Mouse (Mus musculus) embryonic facial prominence, embryonic 13.5 days (tissue): ENCODE measurements at regions not wholly inside any gene's neighbourhood (a gene's known extent, or its start where the extent isn't known, plus 50 kb on each side); places are given as distances from the start of the nearest gene placed in this dataset.

ENCODE experiments used
- ATAC-seq: fragments of 200-750 bp; cut with Nextera tagmentation; 2 replicates; pipeline ENCODE4 v1.8.0; 2017; ENCODE audit warnings: low read depth; ENCODE audit not compliant: insufficient number of reproducible peaks, insufficient read depth, low FRiP score, low TSS enrichment
- H3K27ac ChIP-seq: fragments of 300-500 bp; sonication (generic); 2 replicates; pipeline ENCODE4 v1.5.1; 2015; ENCODE audit warnings: moderate library complexity, mild to moderate bottlenecking, inconsistent platforms
- H3K27me3 ChIP-seq: fragments of 300-500 bp; sonication (generic); 2 replicates; pipeline ENCODE4 v1.6.1; 2015; ENCODE audit warnings: mild to moderate bottlenecking, inconsistent platforms
- H3K36me3 ChIP-seq: fragments of 300-500 bp; sonication (generic); 2 replicates; pipeline ENCODE4 v1.6.1; 2015; ENCODE audit warnings: mild to moderate bottlenecking, inconsistent platforms
- H3K4me1 ChIP-seq: fragments of 300-500 bp; sonication (generic); 2 replicates; pipeline ENCODE4 v1.6.1; 2015; ENCODE audit warnings: inconsistent platforms
- H3K4me2 ChIP-seq: fragments of 300-500 bp; sonication (generic); 2 replicates; pipeline ENCODE4 v1.6.1; 2015; ENCODE audit warnings: moderate library complexity, mild to moderate bottlenecking, inconsistent platforms
- H3K4me3 ChIP-seq: fragments of 300-500 bp; sonication (generic); 2 replicates; pipeline ENCODE4 v1.5.1; 2015; ENCODE audit warnings: mild to moderate bottlenecking, inconsistent platforms
- H3K9ac ChIP-seq: fragments of 300-500 bp; sonication (generic); 2 replicates; pipeline ENCODE4 v1.6.1; 2015; ENCODE audit warnings: mild to moderate bottlenecking, inconsistent platforms
- H3K9me3 ChIP-seq: fragments of 300-500 bp; sonication (generic); 2 replicates; pipeline ENCODE4 v1.6.1; 2016; ENCODE audit warnings: inconsistent platforms
- WGBS: fragments of 180-500 bp; shearing (Covaris S2); methylation state at CpG from one replicate; pipeline ENCODE4 v1.1.7; 2015; ENCODE audit warnings: mixed read lengths; 5-methylcytosine and 5-hydroxymethylcytosine counted together

DNA sequence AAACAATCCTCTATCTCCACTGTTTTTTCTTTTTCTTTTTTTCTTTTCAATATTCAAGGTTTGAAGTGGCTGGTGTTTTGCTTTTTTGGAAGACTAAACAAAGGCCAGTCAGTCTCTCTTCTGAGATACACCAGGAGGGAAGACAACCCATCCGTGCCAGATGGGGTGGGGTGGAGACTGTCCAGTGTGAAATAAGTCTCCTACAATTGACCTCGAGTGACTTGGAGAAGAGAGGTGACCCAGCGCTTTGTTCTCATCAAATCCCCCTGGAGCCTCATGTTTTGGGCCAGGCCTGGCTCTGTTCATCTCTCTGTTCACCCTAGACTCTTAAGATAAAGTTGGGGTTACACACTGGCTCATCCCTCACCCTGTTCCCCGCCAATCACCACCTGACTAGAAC, 169.2 kb upstream of the Tbca start:
- no peak overlapping the region for H3K4me3 ChIP-seq
- no peak overlapping the region for H3K9ac ChIP-seq
- no peak for ATAC-seq
- H3K36me3 ChIP-seq: no peaks in the 10 kb centered on the region
- WGBS: 51% methylated on average over 4 of the region's 4 CpGs
- H3K4me1 ChIP-seq: peaks cover 5% of the 10 kb centered on the region
- H3K9me3 ChIP-seq: no peaks in the 10 kb centered on the region
- H3K4me2 ChIP-seq: no peak overlapping the region
- H3K27me3 ChIP-seq: no peaks in the 10 kb centered on the region
- no peak overlapping the region for H3K27ac ChIP-seq

DNA sequence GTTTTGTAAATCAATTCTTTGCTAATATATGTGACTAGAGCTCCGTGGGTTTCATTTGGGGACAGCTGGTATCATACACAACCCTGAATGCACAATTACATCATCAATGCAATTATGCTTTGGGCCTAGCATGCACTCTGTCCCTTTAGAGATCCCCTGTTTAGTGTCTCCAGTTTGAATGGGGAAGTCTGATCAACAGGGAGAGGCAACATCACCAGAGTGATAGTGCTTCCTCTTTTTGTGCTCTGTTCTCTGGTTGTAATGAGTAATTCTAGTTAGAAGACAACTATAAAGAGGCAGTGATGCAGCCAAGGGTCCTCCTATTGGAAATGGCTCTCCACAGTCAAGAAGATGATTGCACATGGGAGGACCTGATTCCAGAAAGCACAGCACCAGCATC, 158.7 kb upstream of the Tbca start:
- Histone ChIP-seq H3K4me2 (no peak overlapping the region), H3K36me3 (no peaks in the 10 kb centered on the region), H3K27me3 (no peaks in the 10 kb centered on the region), H3K4me1 (no peaks in the 10 kb centered on the region), H3K4me3 (no peak overlapping the region), H3K27ac (no peak overlapping the region), H3K9me3 (no peaks in the 10 kb centered on the region), H3K9ac (no peak overlapping the region)
- ATAC-seq: no peak
- 58% methylated on average over 1 of the region's 1 CpGs for WGBS

DNA sequence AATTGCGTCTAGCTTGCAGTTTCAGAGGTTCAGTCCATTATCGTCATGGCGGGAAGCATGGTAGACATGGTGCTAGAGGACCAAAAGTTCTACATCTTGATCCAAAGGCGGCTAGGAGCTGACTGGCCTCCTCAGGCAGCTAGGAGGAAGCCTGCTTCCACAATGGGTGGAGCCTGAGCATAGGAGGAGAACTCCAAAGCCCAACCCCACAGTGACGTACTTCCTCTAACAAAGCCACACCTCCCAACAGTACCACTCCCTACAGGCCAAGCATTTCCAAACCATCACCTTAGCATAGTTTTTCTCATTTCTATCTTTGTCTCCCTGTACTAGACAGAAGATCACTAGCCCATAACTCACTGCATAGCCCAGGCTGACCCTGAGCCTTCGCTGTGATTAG, 158.0 kb upstream of the Tbca start:
- H3K36me3 ChIP-seq: no peaks in the 10 kb centered on the region
- no peak overlapping the region for H3K27ac ChIP-seq
- H3K9me3 ChIP-seq: no peaks in the 10 kb centered on the region
- no peaks in the 10 kb centered on the region for H3K4me1 ChIP-seq
- no peak overlapping the region for H3K9ac ChIP-seq
- no peak overlapping the region for H3K4me3 ChIP-seq
- no peaks in the 10 kb centered on the region for H3K27me3 ChIP-seq
- 92% methylated on average over 6 of the region's 6 CpGs for WGBS
- no peak for ATAC-seq
- H3K4me2 ChIP-seq: no peak overlapping the region

DNA sequence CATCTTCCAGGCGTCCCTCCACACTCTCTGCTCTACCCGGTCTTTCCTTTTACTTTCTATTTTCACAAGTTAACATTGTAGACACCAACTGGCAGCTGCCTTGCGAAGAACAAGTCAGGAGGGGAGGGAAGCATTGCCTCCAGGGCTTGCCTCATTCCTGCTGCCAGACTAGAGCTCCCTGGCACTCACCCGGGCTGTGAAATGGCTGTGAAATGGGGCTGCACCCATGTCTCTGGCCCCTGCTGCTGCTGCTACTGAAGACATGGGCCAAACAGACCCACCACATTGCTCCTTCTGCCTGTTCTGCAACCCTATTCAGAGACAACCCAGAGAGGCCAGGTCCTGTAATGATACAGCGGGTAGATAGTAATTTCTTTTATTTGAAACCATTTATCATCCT, 156.0 kb upstream of the Tbca start:
- Histone ChIP-seq H3K9me3 (no peaks in the 10 kb centered on the region), H3K27ac (no peak overlapping the region), H3K9ac (no peak overlapping the region), H3K27me3 (no peaks in the 10 kb centered on the region), H3K4me2 (no peak overlapping the region), H3K4me1 (no peaks in the 10 kb centered on the region), H3K36me3 (no peaks in the 10 kb centered on the region), H3K4me3 (no peak overlapping the region)
- ATAC-seq: no peak
- WGBS: 40% methylated on average over 5 of the region's 5 CpGs

DNA sequence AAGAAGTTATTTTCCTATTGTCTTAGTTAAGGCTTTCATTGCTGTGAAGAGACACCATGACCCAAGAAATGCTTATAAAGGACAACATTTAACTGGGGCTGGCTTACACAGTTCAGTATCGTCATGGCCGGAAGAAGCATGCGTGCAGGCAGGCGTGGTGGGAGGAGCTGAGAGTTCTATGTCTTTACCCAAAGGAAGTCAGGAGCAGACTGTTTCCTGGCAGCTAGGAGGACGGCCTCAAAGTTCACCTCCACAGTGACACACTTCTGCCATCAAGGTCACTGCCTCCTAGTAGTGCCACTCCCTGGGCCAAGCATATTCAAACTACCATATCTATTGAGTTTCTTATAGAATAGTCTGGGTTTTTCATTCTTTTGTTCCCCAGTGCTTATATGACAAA, 148.4 kb upstream of the Tbca start:
- Histone ChIP-seq H3K9me3 (no peaks in the 10 kb centered on the region), H3K4me2 (no peak overlapping the region), H3K4me1 (peaks cover 5% of the 10 kb centered on the region; the same call in 1 of the 2 replicates), H3K36me3 (no peaks in the 10 kb centered on the region), H3K27me3 (peaks cover 5% of the 10 kb centered on the region; the same call in 1 of the 2 replicates), H3K9ac (no peak overlapping the region), H3K4me3 (no peak overlapping the region), H3K27ac (no peak overlapping the region)
- WGBS: 83% methylated on average over 5 of the region's 5 CpGs
- no peak for ATAC-seq

DNA sequence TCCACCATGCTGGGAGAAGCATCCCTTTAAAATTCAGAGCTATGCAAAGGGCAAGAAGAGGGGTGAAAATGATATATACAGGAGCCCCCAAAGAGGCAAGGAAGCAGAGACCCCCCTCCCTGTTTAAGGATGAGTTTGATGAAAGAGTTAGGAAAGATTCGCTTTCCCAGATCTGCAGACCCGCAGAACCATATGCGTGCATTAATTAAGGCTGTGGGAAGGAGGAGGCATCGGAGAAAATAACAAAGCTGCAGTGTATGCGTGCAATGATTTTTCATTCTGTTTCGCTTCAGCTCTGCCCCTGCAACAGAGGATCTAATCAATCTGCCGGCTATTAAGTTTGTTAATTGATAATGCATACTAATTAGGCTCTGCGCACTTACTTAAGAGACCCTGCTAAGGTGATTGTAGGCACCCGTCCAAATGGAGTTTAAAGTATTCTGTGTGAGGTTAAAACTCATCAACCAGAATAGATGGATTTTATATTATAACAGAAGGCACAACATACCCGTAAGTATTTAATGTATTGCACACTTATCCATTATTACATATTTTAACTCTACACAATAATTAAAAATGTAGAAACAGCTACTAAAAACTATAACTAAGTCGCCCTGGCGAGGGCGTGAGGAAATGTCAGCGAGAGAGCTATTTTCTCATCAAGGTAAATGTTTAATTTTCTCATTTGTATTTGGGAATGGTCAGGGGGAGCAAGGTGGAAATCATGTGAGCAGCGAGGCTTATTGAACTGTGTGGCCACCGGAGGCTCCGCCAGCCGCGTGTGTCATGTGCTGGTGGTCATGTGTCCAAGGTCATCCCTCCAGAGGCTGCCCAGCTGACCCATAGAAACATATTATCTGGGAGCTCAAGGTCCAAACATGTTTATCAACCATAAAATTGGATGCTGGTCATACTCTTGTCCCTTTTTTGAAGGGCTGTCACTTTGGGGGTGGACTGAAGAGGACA, 143.2 kb upstream of the Tbca start:
- H3K27ac ChIP-seq: no peak overlapping the region
- H3K4me1 ChIP-seq: peaks cover 5% of the 10 kb centered on the region; the same call in 1 of the 2 replicates
- H3K27me3 ChIP-seq: peaks cover 10% of the 10 kb centered on the region; the same call in 1 of the 2 replicates

DNA sequence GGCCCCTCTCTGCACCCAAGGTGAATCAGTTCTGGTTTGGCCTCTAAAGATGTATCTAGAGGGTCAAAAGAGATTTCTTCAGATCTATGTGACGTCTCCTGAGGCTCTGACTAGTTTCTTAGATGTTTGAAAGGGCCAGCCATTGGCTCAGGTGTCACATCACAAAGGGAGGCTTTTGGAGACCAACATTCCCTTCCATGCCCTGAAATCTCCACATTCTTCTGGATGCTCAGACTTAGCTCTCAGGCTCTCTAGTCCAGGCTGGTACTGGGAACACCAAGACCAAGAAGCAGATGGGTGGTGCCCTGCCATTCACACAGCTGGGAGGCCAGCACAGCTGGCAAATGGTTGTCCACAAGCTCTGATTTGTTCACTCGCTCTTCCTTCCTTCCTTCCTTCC, 142.4 kb upstream of the Tbca start:
- H3K4me3 ChIP-seq: no peak overlapping the region
- no peak for ATAC-seq
- H3K9ac ChIP-seq: no peak overlapping the region
- peaks cover 10% of the 10 kb centered on the region; the same call in 1 of the 2 replicates for H3K27me3 ChIP-seq
- H3K9me3 ChIP-seq: no peaks in the 10 kb centered on the region
- peaks cover 5% of the 10 kb centered on the region; the same call in 1 of the 2 replicates for H3K4me1 ChIP-seq
- H3K27ac ChIP-seq: no peak overlapping the region
- WGBS: 87% methylated on average over 2 of the region's 2 CpGs
- H3K4me2 ChIP-seq: no peak overlapping the region
- H3K36me3 ChIP-seq: no peaks in the 10 kb centered on the region

More for the DNA sequence above, 143.2 kb upstream of the Tbca start:
- Histone ChIP-seq H3K4me2 (peak overlapping the region; percentile 36), H3K36me3 (no peaks in the 10 kb centered on the region), H3K9me3 (no peaks in the 10 kb centered on the region), H3K9ac (no peak overlapping the region), H3K4me3 (0 out of 2 replicates have a peak overlapping the region, but pooled peaks have one; percentile 2)
- no peak for ATAC-seq
- 62% methylated on average over 19 of the region's 19 CpGs for WGBS

DNA sequence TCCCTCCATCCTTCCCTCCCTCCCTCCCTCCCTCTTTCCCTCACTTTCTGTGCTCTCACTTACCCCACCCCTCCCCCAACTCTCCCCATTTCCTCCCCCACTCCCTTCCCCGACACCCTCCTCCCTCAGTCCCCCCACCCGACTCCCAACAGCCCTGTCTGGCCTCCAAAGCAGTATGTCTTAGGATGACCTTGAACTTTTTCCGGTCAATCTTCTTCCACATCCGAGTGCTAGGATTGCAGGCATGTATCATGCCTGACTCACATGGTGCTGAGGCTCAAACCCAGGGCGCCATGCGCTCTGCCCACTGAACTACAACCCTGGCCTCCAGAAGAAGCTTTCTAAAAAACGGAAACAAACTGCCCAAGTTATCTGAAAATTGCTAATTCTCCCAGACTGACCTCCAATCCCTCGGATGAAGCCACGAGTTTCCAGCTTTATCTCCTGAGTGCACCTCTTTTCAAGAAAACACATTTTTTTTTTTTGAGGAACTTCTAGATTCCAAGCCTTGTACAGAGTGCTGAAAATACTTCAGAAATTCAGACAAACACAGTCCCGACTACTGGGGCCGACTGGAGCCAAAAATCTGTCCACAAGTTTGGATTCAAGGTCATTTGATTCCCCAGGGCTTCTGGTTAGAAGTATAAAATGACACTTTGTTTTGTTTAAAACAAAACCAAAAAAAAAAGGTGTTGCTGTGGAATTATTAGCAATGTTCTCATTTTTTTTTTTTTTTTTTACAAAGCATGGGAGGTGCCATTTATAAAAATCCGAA, 141.7 kb upstream of the Tbca start:
- no peak overlapping the region for H3K4me2 ChIP-seq
- H3K27me3 ChIP-seq: peaks cover 10% of the 10 kb centered on the region; the same call in 1 of the 2 replicates
- H3K36me3 ChIP-seq: no peaks in the 10 kb centered on the region
- H3K9me3 ChIP-seq: no peaks in the 10 kb centered on the region
- peaks cover 5% of the 10 kb centered on the region; the same call in 1 of the 2 replicates for H3K4me1 ChIP-seq
- WGBS: 54% methylated on average over 12 of the region's 12 CpGs
- no peak overlapping the region for H3K27ac ChIP-seq
- no peak overlapping the region for H3K4me3 ChIP-seq
- H3K9ac ChIP-seq: no peak overlapping the region
- ATAC-seq: no peak

DNA sequence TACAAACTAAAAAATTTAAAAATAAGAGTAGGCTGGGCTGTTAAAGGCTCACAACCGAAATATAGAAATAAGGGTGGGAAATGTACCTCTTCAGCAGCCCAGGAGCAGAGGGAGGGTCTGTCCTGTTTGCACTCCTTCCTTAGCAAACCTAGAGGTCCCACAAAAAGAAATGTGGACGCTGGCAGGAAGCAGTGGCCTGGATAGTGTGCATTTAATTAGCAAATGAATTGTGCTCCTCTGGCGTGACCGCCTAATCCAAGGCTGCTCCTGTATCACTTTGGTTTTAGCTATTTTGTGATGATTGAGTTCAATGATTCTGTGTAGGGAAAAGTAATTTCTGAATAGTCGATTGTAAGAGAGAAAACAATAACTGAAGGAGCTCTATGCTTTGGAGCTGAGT, 141.1 kb upstream of the Tbca start:
- WGBS: 37% methylated on average over 5 of the region's 5 CpGs
- Histone ChIP-seq H3K36me3 (no peaks in the 10 kb centered on the region), H3K4me1 (peaks cover 5% of the 10 kb centered on the region; the same call in 1 of the 2 replicates), H3K27ac (no peak overlapping the region), H3K9me3 (no peaks in the 10 kb centered on the region), H3K9ac (no peak overlapping the region), H3K27me3 (peaks cover 10% of the 10 kb centered on the region; the same call in 1 of the 2 replicates), H3K4me3 (no peak overlapping the region), H3K4me2 (no peak overlapping the region)
- ATAC-seq: no peak

DNA sequence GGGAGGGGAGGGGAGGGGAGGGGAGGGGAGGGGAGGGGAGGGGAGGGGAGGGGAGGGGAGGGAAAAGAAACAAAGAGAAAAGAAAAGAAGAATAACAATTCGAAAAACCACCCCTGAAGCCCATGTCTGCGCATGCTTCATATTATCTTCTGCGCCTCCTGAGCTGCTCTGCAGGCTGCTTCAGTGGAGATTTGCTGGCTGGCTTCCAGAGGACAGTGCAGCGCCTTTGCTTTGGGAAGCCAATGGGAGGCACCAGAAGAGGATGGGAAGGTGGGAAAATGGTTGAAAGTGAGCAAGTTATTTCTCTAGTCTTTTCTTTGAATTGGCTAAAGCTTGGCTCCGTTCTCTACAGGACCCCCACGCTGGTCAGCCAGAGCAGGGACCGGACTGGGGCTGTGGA, 137.8 kb upstream of the Tbca start:
- Histone ChIP-seq H3K4me3 (no peak overlapping the region), H3K9ac (no peak overlapping the region), H3K4me1 (no peaks in the 10 kb centered on the region), H3K4me2 (no peak overlapping the region), H3K36me3 (no peaks in the 10 kb centered on the region), H3K27me3 (peaks cover 2% of the 10 kb centered on the region; the same call in 1 of the 2 replicates), H3K27ac (no peak overlapping the region), H3K9me3 (no peaks in the 10 kb centered on the region)
- WGBS: 63% methylated on average over 7 of the region's 7 CpGs
- ATAC-seq: no peak

DNA sequence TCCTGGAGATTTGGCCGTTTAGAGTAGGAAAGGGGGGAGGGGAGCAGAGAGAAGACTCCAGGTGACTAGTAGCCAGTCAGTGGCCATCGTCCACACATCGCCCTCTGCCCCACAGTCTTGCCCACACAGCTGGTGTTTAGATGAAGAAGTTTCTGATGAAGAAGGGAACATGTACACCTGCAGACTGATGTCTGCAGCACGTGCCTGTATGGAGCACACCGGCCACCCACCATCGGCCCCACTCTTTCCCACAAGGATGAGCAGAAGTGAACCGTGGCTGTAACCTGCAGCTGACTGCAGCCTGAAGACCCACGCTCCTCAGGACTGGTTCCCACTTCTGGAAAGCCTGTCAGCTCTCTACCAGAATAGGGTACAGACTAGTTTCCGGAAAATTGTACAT, 121.1 kb upstream of the Tbca start:
- Histone ChIP-seq H3K27me3 (peaks cover 28% of the 10 kb centered on the region), H3K27ac (no peak overlapping the region), H3K4me2 (no peak overlapping the region), H3K4me3 (no peak overlapping the region), H3K36me3 (no peaks in the 10 kb centered on the region), H3K9me3 (no peaks in the 10 kb centered on the region), H3K4me1 (no peaks in the 10 kb centered on the region), H3K9ac (no peak overlapping the region)
- no peak for ATAC-seq
- WGBS: 80% methylated on average over 9 of the region's 9 CpGs
